Mouse (Mus musculus) kidney, embryonic 15.5 days (tissue): ENCODE measurements around the gene Nudt16l1. TPM values are rescaled to one million over a fixed set of nuclear protein-coding genes. Genes with fewer than 3 reads are reported as not detected.

ENCODE experiments used
- ATAC-seq: fragments of 200-750 bp; cut with Nextera tagmentation; replicated peaks from 2 replicates; pipeline ENCODE4 v1.8.0; 2017; ENCODE audit warnings: moderate TSS enrichment; ENCODE audit not compliant: low FRiP score
- H3K27ac ChIP-seq: fragments of 300-500 bp; sonication (generic); 2 replicates; pipeline ENCODE4 v1.5.1; 2015; ENCODE audit warnings: mild to moderate bottlenecking, inconsistent platforms
- H3K27me3 ChIP-seq: fragments of 300-500 bp; sonication (generic); 2 replicates; pipeline ENCODE4 v1.6.1; 2015; ENCODE audit warnings: inconsistent platforms
- H3K36me3 ChIP-seq: fragments of 300-500 bp; sonication (generic); 2 replicates; pipeline ENCODE4 v1.6.1; 2015; ENCODE audit warnings: inconsistent platforms
- H3K4me1 ChIP-seq: fragments of 300-500 bp; sonication (generic); 2 replicates; pipeline ENCODE4 v1.6.1; 2015; ENCODE audit warnings: inconsistent platforms
- H3K4me2 ChIP-seq: fragments of 300-500 bp; sonication (generic); 2 replicates; pipeline ENCODE4 v1.6.1; 2015; ENCODE audit warnings: moderate library complexity, mild to moderate bottlenecking, inconsistent platforms
- H3K4me3 ChIP-seq: fragments of 300-500 bp; sonication (generic); replicated peaks from 2 replicates; pipeline ENCODE4 v1.5.1; 2015; ENCODE audit warnings: mild to moderate bottlenecking, inconsistent platforms
- H3K9ac ChIP-seq: fragments of 300-500 bp; sonication (generic); 2 replicates; pipeline ENCODE4 v1.6.1; 2015; ENCODE audit warnings: mild to moderate bottlenecking, inconsistent platforms
- H3K9me3 ChIP-seq: fragments of 300-500 bp; sonication (generic); replicated peaks from 2 replicates; pipeline ENCODE4 v1.6.1; 2016; ENCODE audit warnings: inconsistent platforms
- WGBS: fragments of 180-500 bp; shearing (Covaris S2); methylation state at CpG from one replicate; pipeline ENCODE4 v1.1.7; 2015; ENCODE audit warnings: mixed read lengths; 5-methylcytosine and 5-hydroxymethylcytosine counted together
- polyA plus RNA-seq: library from polyadenylated mRNA; unstranded; fragments of >200 nt; fragmentation: Nextera tagmentation; extraction: Ambion mirVana; gene quantifications from 2 replicates; pipeline ENCODE4 v1.2.1, GENCODE M21; 2015

Nudt16l1 gene
- polyA plus RNA-seq, 1 experiment from 2014 or later, result 155 TPM

GRCm38 (mm10) chr16:4940311-4940850 lies 1.8 kb downstream of the Nudt16l1 start:
- Histone ChIP-seq H3K9ac (no peak overlapping the region), H3K4me3 (peak overlapping the region; percentile 97), H3K27me3 (no peaks in the 10 kb centered on the region), H3K9me3 (no peaks in the 10 kb centered on the region), H3K27ac (peak overlapping the region; percentile 93), H3K36me3 (peaks cover 78% of the 10 kb centered on the region), H3K4me1 (peaks cover 22% of the 10 kb centered on the region), H3K4me2 (peak overlapping the region; percentile 87; the same call in 1 of the 2 replicates)
- WGBS, result 90% methylated on average over 10 of the region's 10 CpGs
- no peak for ATAC-seq

GRCm38 (mm10) chr16:4941016-4941415 lies 2.5 kb downstream of the Nudt16l1 start:
- H3K4me1 ChIP-seq, result peaks cover 22% of the 10 kb centered on the region
- no peak overlapping the region for H3K4me2 ChIP-seq
- no peak for ATAC-seq
- H3K9me3 ChIP-seq, result no peaks in the 10 kb centered on the region
- H3K36me3 ChIP-seq, result peaks cover 78% of the 10 kb centered on the region
- no peak overlapping the region for H3K27ac ChIP-seq
- H3K27me3 ChIP-seq, result no peaks in the 10 kb centered on the region
- H3K4me3 ChIP-seq, result no peak overlapping the region
- no peak overlapping the region for H3K9ac ChIP-seq

- no peak for ATAC-seq
- Histone ChIP-seq H3K36me3 (peaks cover 78% of the 10 kb centered on the region), H3K9me3 (no peaks in the 10 kb centered on the region), H3K27me3 (no peaks in the 10 kb centered on the region), H3K4me1 (peaks cover 19% of the 10 kb centered on the region), H3K27ac (no peak overlapping the region), H3K4me2 (no peak overlapping the region), H3K9ac (no peak overlapping the region), H3K4me3 (no peak overlapping the region)
- WGBS, result 91% methylated on average over 8 of the region's 8 CpGs
These were observed 4.3 kb downstream of the Nudt16l1 start for GRCm38 (mm10) chr16:4942868-4943267.

- Histone ChIP-seq H3K36me3 (peaks cover 82% of the 10 kb centered on the region), H3K4me3 (no peak overlapping the region), H3K9ac (no peak overlapping the region), H3K27me3 (no peaks in the 10 kb centered on the region), H3K27ac (no peak overlapping the region), H3K4me2 (no peak overlapping the region), H3K9me3 (no peaks in the 10 kb centered on the region), H3K4me1 (peaks cover 16% of the 10 kb centered on the region)
- 91% methylated on average over 3 of the region's 3 CpGs for WGBS
- no peak for ATAC-seq
These were observed 4.9 kb downstream of the Nudt16l1 start for GRCm38 (mm10) chr16:4943431-4943830.

- ATAC-seq, result no peak
- H3K4me1 ChIP-seq, result peaks cover 2% of the 10 kb centered on the region
- H3K9me3 ChIP-seq, result no peaks in the 10 kb centered on the region
- no peak overlapping the region for H3K4me3 ChIP-seq
- no peak overlapping the region for H3K9ac ChIP-seq
- WGBS, result 85% methylated on average over 4 of the region's 4 CpGs
- no peak overlapping the region for H3K27ac ChIP-seq
- no peak overlapping the region for H3K4me2 ChIP-seq
- no peaks in the 10 kb centered on the region for H3K27me3 ChIP-seq
- peaks cover 90% of the 10 kb centered on the region for H3K36me3 ChIP-seq
These were observed 6.9 kb downstream of the Nudt16l1 start for GRCm38 (mm10) chr16:4945415-4945814.

GRCm38 (mm10) chr16:4946155-4946554 lies 7.6 kb downstream of the Nudt16l1 start:
- Histone ChIP-seq H3K9me3 (no peaks in the 10 kb centered on the region), H3K27ac (no peak overlapping the region), H3K4me1 (no peaks in the 10 kb centered on the region), H3K36me3 (peaks cover 90% of the 10 kb centered on the region), H3K4me3 (no peak overlapping the region), H3K4me2 (no peak overlapping the region), H3K27me3 (no peaks in the 10 kb centered on the region), H3K9ac (no peak overlapping the region)
- ATAC-seq, result no peak
- 85% methylated on average over 3 of the region's 3 CpGs for WGBS

- no peak overlapping the region for H3K4me3 ChIP-seq
- no peak overlapping the region for H3K9ac ChIP-seq
- ATAC-seq, result no peak
- 85% methylated on average over 4 of the region's 4 CpGs for WGBS
- H3K4me1 ChIP-seq, result no peaks in the 10 kb centered on the region
- peaks cover 90% of the 10 kb centered on the region for H3K36me3 ChIP-seq
- no peaks in the 10 kb centered on the region for H3K9me3 ChIP-seq
- H3K27ac ChIP-seq, result no peak overlapping the region
- no peak overlapping the region for H3K4me2 ChIP-seq
- H3K27me3 ChIP-seq, result no peaks in the 10 kb centered on the region
These were observed 8.8 kb downstream of the Nudt16l1 start for GRCm38 (mm10) chr16:4947378-4947777.

GRCm38 (mm10) chr16:4956609-4957008 lies 18.0 kb downstream of the Nudt16l1 start:
- Histone ChIP-seq H3K4me3 (no peak overlapping the region), H3K4me2 (no peak overlapping the region), H3K9ac (no peak overlapping the region), H3K27ac (no peak overlapping the region), H3K4me1 (no peaks in the 10 kb centered on the region), H3K27me3 (no peaks in the 10 kb centered on the region), H3K36me3 (peaks cover 80% of the 10 kb centered on the region), H3K9me3 (no peaks in the 10 kb centered on the region)
- 92% methylated on average over 3 of the region's 3 CpGs for WGBS
- ATAC-seq, result no peak

GRCm38 (mm10) chr16:4957446-4957845 lies 18.9 kb downstream of the Nudt16l1 start:
- Histone ChIP-seq H3K27ac (no peak overlapping the region), H3K9ac (no peak overlapping the region), H3K36me3 (peaks cover 72% of the 10 kb centered on the region), H3K4me1 (peaks cover 4% of the 10 kb centered on the region), H3K9me3 (no peaks in the 10 kb centered on the region), H3K4me3 (no peak overlapping the region), H3K4me2 (no peak overlapping the region), H3K27me3 (no peaks in the 10 kb centered on the region)
- 83% methylated on average over 3 of the region's 3 CpGs for WGBS
- no peak for ATAC-seq

- no peak overlapping the region for H3K4me2 ChIP-seq
- WGBS, result 83% methylated on average over 8 of the region's 8 CpGs
- H3K4me3 ChIP-seq, result no peak overlapping the region
These were observed 21.7 kb downstream of the Nudt16l1 start for GRCm38 (mm10) chr16:4960260-4960659.

GRCm38 (mm10) chr16:4963346-4963745 lies 24.8 kb downstream of the Nudt16l1 start:
- ATAC-seq, result no peak
- H3K4me2 ChIP-seq, result peak overlapping the region; percentile 72
- peaks cover 14% of the 10 kb centered on the region for H3K36me3 ChIP-seq
- H3K4me3 ChIP-seq, result peak overlapping the region; percentile 83
- H3K9me3 ChIP-seq, result no peaks in the 10 kb centered on the region
- H3K27me3 ChIP-seq, result no peaks in the 10 kb centered on the region
- peaks cover 19% of the 10 kb centered on the region for H3K4me1 ChIP-seq
- peak overlapping the region; percentile 77 for H3K9ac ChIP-seq
- 33% methylated on average over 9 of the region's 9 CpGs for WGBS
- peak overlapping the region; percentile 78; the same call in 1 of the 2 replicates for H3K27ac ChIP-seq

More at GRCm38 (mm10) chr16:4960260-4960659, 21.7 kb downstream of the Nudt16l1 start:
- ATAC-seq, result no peak
- peaks cover 44% of the 10 kb centered on the region for H3K36me3 ChIP-seq
- no peaks in the 10 kb centered on the region for H3K27me3 ChIP-seq
- H3K9ac ChIP-seq, result no peak overlapping the region
- no peak overlapping the region for H3K27ac ChIP-seq
- no peaks in the 10 kb centered on the region for H3K9me3 ChIP-seq
- peaks cover 17% of the 10 kb centered on the region for H3K4me1 ChIP-seq

- H3K36me3 ChIP-seq, result peaks cover 14% of the 10 kb centered on the region
- peak; percentile 99 for ATAC-seq
- H3K27me3 ChIP-seq, result no peaks in the 10 kb centered on the region
- H3K27ac ChIP-seq, result peak within 1 kb of the TSS; percentile 78
- peak within 1 kb of the TSS; percentile 72 for H3K4me2 ChIP-seq
- peak within 1 kb of the TSS; percentile 83 for H3K4me3 ChIP-seq
- peaks cover 19% of the 10 kb centered on the region for H3K4me1 ChIP-seq
- WGBS, result under 1% methylated on average over 71 of the region's 76 CpGs
- no peaks in the 10 kb centered on the region for H3K9me3 ChIP-seq
- H3K9ac ChIP-seq, result peak within 1 kb of the TSS; percentile 77
These were observed 25.5 kb downstream of the Nudt16l1 start, which contains the start of gene Anks3 for GRCm38 (mm10) chr16:4963797-4964709. TSS of gene Anks3 (minus strand) at chr16:4964205.
